Mouse (Mus musculus) embryonic facial prominence, embryonic 10.5 days (tissue): ENCODE data around the gene Synrg. TPM values are rescaled to one million over a fixed set of nuclear protein-coding genes. Genes with fewer than 3 reads are reported as not detected.

ENCODE experiments used
- DNase-seq: peaks from one replicate; pipeline ENCODE4 v3.0.0-alpha.2; 2017; ENCODE audit warnings: low spot score
- H3K27ac ChIP-seq: fragments of 300-500 bp; sonication (generic); replicated peaks from 2 replicates; pipeline ENCODE4 v1.5.1; 2016; ENCODE audit warnings: mild to moderate bottlenecking
- H3K27me3 ChIP-seq: fragments of 300-500 bp; sonication (generic); replicated peaks from 2 replicates; pipeline ENCODE4 v1.6.1; 2016; ENCODE audit warnings: low read depth, mild to moderate bottlenecking; ENCODE audit not compliant: poor library complexity, severe bottlenecking
- H3K36me3 ChIP-seq: fragments of 300-500 bp; sonication (generic); replicated peaks from 2 replicates; pipeline ENCODE4 v1.6.1; 2016; ENCODE audit warnings: mild to moderate bottlenecking, moderate library complexity
- H3K4me1 ChIP-seq: fragments of 300-500 bp; sonication (generic); 2 replicates; pipeline ENCODE4 v1.6.1; 2016
- H3K4me3 ChIP-seq: fragments of 300-500 bp; sonication (generic); 2 replicates; pipeline ENCODE4 v1.5.1; 2016; ENCODE audit warnings: mild to moderate bottlenecking, moderate library complexity
- H3K9me3 ChIP-seq: fragments of 300-500 bp; sonication (generic); 2 replicates; pipeline ENCODE4 v1.6.1; 2016; ENCODE audit warnings: mild to moderate bottlenecking
- WGBS: fragments of 180-500 bp; shearing (Covaris S2); methylation state at CpG from one replicate; pipeline ENCODE4 v1.1.7; 2016; 5-methylcytosine and 5-hydroxymethylcytosine counted together
- polyA plus RNA-seq: library from polyadenylated mRNA; unstranded; fragments of >200 nt; fragmentation: Nextera tagmentation; extraction: Ambion mirVana; gene quantifications from 2 replicates; pipeline ENCODE4 v1.2.1, GENCODE M21; 2016

Gene Synrg
- polyA plus RNA-seq, 1 experiment from 2014 or later: 7.8 TPM

DNA sequence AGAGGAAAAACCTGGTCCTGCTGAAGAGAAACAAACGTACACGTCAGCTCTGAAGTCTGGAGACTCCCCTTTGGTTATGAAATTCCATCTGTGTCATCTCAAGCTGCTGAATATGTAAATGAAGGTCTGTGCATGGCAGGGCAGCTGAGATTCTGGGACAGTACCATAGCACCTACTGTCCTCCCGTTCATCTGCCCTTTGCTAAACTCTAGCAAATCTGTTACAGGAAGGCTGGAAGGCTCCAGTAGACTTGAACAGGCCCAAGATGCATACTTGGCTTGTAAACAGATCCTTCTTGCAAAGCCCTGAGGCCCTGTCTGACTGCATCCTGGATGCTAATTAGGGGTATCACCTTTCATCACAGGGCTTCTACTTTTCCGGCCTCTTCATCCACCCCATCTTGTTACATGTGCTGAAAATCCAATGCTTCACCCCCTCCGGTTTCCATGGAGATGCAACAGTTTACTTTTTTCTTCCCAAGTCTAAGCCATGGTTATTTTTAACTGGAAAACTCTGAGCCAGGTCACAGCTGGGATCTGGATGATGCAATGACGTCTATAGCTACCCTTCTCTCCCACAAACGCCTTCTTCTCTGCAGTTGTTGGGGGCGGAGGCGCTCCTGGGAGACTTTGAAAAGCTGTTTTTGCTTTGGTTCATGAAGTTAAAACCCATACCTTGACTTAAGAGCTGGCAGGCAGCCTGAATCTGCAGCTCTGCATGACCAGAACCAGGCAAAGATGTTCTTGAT is 108.8 kb downstream of the Synrg start:
- peak overlapping the region; percentile 54 for H3K27ac ChIP-seq
- 46% methylated on average over 9 of the region's 9 CpGs for WGBS
- peak overlapping the region; percentile 26; the same call in 1 of the 2 replicates for H3K4me3 ChIP-seq
- H3K9me3 ChIP-seq: no peaks in the 10 kb centered on the region
- H3K36me3 ChIP-seq: peaks cover under 1% of the 10 kb centered on the region
- peaks cover 28% of the 10 kb centered on the region for H3K4me1 ChIP-seq
- peak; percentile 67 for DNase-seq
- H3K27me3 ChIP-seq: peaks cover 32% of the 10 kb centered on the region

DNA sequence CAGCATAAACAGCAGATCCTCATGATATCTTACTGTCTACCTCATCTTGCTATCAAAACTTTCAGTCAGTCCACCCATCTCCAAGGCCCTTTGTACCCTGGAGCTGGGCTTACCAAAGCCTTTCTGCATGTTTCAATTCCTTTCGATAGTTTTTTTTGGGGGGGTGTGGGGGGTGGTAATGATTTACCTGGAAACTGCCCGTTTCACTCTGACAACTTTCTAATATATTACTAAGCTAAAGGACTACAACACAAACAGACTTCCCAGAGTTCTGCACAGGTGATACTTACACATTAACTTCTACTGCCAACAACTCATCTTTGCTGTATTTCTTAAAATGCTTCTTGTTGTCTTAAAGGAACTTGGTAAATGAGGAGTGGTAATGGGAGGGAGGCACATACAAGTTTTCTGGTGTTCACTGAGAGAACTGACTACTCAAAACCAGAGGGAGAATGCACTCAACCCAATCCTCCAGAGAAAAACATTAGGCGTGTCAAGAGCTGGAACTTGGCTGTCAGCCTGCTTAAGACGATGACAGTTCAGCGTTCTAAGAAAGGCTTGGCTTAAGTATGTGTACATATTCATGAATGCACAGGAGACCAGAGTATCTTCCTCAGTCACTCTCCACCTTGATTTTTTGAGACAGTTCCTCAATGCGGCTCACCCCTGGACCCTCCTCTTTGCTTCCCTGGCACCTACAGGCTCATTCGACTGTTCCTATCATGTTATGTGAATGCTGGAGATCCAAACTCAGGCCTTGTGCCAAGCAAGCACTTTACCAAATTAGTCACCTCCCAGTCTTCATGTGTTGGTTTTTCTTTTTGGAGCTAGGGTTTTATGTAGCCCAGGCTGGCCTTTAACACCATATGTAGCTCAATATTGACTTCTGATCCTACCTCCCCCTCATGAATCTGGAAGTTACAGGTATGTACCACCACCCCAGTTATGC is 109.9 kb downstream of the Synrg start:
- Histone ChIP-seq H3K4me1 (peaks cover 18% of the 10 kb centered on the region), H3K27ac (peak overlapping the region; percentile 54), H3K36me3 (peaks cover 10% of the 10 kb centered on the region), H3K27me3 (peaks cover 22% of the 10 kb centered on the region), H3K9me3 (no peaks in the 10 kb centered on the region), H3K4me3 (no peak overlapping the region)
- 87% methylated on average over 7 of the region's 7 CpGs for WGBS
- DNase-seq: no peak

DNA sequence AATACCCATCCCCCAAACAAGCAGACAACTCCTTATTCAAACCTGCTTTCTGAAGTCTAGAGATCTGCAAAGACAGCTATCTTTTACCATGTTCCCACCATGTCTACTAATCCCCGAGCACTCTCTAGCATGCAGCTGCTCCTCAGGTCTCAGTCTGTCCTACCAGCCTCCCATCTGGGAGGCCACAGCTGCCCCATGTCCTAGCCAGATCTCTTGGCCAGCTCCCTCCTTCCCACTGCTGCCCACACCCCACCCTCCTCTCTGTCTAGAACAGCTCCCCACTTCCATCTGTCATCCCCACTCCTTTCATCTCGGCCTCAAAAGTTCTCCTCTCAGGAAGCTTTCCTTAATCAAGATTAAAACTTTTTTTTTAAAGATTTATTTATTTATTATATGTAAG is 112.8 kb downstream of the Synrg start:
- peaks cover 18% of the 10 kb centered on the region for H3K4me1 ChIP-seq
- H3K4me3 ChIP-seq: no peak overlapping the region
- 83% methylated on average over 2 of the region's 2 CpGs for WGBS
- peaks cover 40% of the 10 kb centered on the region for H3K36me3 ChIP-seq
- H3K27ac ChIP-seq: no peak overlapping the region
- no peaks in the 10 kb centered on the region for H3K9me3 ChIP-seq
- no peaks in the 10 kb centered on the region for H3K27me3 ChIP-seq
- DNase-seq: no peak

DNA sequence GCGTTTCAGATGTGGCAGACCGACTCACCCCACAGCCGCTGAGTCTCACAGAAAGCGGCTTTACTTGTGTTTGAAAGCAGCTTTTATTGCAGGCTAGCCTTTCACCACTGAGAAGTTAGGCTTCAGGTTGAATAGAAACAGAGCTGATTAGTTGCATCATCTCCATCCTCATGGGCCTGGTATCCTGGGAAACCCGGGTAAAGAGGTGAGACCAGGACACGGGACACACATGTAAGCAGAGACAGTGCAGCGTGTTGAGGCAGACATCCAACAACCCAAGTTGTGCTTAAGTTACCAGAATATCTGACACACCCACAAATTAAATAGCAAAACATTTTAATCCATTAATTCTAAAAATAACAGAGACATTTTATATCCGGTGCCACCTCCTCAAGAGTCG is 114.4 kb downstream of the Synrg start:
- no peak for DNase-seq
- H3K4me1 ChIP-seq: peaks cover 6% of the 10 kb centered on the region
- H3K9me3 ChIP-seq: no peaks in the 10 kb centered on the region
- no peak overlapping the region for H3K27ac ChIP-seq
- H3K27me3 ChIP-seq: no peaks in the 10 kb centered on the region
- H3K36me3 ChIP-seq: peaks cover 54% of the 10 kb centered on the region
- 91% methylated on average over 9 of the region's 9 CpGs for WGBS
- no peak overlapping the region for H3K4me3 ChIP-seq

DNA sequence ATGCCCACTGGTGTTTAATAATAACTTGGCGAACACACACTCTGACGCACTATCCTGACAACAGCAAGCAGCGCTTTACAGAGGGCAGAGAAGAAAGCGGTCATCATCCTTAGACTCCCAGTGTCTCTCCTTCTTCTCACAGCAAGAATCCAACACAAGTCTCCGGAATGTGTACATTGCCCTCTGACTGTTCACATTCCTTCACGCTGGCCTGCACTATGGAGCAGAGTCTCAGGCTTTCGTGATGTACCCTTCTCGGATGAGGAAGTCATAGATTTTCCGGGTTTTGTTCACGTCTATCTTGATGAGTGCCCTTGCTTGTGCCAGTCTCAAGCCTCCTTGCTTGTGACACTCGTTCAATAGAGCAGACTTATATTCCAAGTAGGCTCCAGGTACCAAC is 115.1 kb downstream of the Synrg start:
- Histone ChIP-seq H3K27ac (no peak overlapping the region), H3K27me3 (no peaks in the 10 kb centered on the region), H3K4me3 (no peak overlapping the region), H3K4me1 (no peaks in the 10 kb centered on the region), H3K36me3 (peaks cover 62% of the 10 kb centered on the region), H3K9me3 (no peaks in the 10 kb centered on the region)
- no peak for DNase-seq
- 94% methylated on average over 11 of the region's 11 CpGs for WGBS

DNA sequence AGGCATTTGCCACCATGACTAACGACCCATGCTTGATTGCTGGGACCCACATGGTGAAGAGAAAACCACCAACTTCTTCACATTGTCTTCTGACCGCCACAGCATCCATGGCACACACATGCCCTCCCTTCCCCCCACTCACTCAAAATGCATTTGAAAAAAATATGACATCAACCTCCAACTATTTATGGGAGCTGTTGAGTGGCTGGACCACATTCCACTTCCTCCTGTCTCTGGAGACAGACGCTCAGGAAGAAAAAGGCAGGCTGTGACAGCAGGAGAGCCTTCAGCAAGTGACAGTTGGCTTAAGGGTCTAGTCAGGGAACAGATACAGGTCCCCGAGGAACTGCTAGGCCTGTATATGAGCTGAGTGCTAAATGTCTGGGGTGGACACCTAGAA is 115.7 kb downstream of the Synrg start:
- WGBS: 79% methylated on average over 4 of the region's 4 CpGs
- DNase-seq: no peak
- no peak overlapping the region for H3K27ac ChIP-seq
- peaks cover 67% of the 10 kb centered on the region for H3K36me3 ChIP-seq
- H3K9me3 ChIP-seq: no peaks in the 10 kb centered on the region
- no peaks in the 10 kb centered on the region for H3K27me3 ChIP-seq
- H3K4me1 ChIP-seq: no peaks in the 10 kb centered on the region
- no peak overlapping the region for H3K4me3 ChIP-seq

DNA sequence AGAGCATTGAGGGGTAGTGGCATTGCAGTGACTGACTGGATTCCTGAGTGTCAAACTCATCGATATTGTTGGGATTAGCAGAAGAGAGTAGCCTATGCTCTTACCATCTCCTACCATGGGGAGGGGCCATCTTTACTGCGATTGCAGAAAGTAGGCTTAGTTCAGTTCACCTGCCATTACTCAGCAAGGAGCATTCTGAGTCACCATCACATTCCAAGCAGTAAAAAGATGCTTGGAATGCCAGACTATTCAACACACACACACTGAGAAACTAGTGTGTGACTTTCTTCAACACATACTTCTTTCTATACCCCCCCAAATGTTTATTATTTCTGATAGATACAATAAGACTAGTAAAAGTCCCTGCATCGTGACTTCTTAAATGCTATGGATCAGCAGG is 116.1 kb downstream of the Synrg start:
- H3K27ac ChIP-seq: no peak overlapping the region
- no peaks in the 10 kb centered on the region for H3K9me3 ChIP-seq
- no peak overlapping the region for H3K4me3 ChIP-seq
- peaks cover 69% of the 10 kb centered on the region for H3K36me3 ChIP-seq
- H3K4me1 ChIP-seq: no peaks in the 10 kb centered on the region
- 91% methylated on average over 3 of the region's 3 CpGs for WGBS
- H3K27me3 ChIP-seq: no peaks in the 10 kb centered on the region
- DNase-seq: no peak

DNA sequence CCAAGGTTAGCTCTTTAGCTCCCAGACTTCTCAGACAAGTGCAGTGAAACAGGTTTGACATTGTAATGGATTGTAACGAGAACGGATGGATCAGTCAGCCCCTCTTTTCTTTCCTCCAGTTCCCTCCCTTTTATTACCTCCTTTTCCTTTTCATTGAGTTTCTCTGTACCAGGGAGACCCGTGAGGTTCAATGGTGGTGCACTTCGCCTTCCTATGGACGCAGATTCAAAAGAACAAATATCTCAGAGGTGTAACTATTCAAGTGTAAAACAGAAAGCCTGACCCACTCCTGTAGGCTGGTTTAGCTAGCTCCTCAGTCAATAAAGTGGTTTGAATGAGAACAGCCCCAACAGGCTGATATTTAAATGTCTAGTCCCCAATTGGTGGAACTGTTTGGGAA is 117.7 kb downstream of the Synrg start:
- WGBS: 96% methylated on average over 5 of the region's 5 CpGs
- Histone ChIP-seq H3K4me1 (no peaks in the 10 kb centered on the region), H3K27ac (no peak overlapping the region), H3K36me3 (peaks cover 85% of the 10 kb centered on the region), H3K27me3 (no peaks in the 10 kb centered on the region), H3K4me3 (no peak overlapping the region), H3K9me3 (no peaks in the 10 kb centered on the region)
- no peak for DNase-seq

DNA sequence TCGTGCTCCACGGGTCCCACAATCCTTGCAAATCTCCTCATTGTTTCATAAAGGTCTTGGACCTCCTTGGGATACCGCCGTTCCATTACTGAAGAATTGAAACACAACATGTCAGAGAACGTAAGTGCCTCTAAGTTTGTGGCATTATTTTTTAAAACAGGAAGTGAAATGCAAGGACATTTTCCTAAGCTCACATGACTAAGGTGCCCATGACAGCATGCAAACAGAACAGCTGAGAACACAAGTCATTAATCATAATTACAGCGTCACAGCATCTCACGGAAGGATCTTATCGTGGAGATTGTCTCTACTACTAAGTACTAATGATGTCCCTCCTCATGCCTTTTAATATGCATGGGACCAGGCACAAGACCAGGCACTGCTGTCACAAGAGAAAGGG is 126.3 kb downstream of the Synrg start:
- WGBS: 93% methylated on average over 8 of the region's 8 CpGs
- no peaks in the 10 kb centered on the region for H3K4me1 ChIP-seq
- H3K27me3 ChIP-seq: no peaks in the 10 kb centered on the region
- peaks cover 96% of the 10 kb centered on the region for H3K36me3 ChIP-seq
- DNase-seq: no peak
- H3K27ac ChIP-seq: no peak overlapping the region
- no peaks in the 10 kb centered on the region for H3K9me3 ChIP-seq
- H3K4me3 ChIP-seq: no peak overlapping the region

Other genes with a start within 250 kb of the Synrg start
- not detected in 2 replicates for gene Wfdc21, start 217.5 kb upstream of the Synrg start, polyA plus RNA-seq
- 26.2 and 27.0 TPM in 2 replicates for gene Heatr6, start 210.7 kb upstream of the Synrg start, polyA plus RNA-seq
- 0.07 and 0.18 TPM in 2 replicates for gene Hnf1b, start 114.4 kb upstream of the Synrg start, polyA plus RNA-seq
- gene Ddx52, start 22.4 kb upstream of the Synrg start, polyA plus RNA-seq: 45.0 and 46.2 TPM in 2 replicates
- 7.3 and 9.4 TPM in 2 replicates for gene Dusp14, start 104.8 kb downstream of the Synrg start, polyA plus RNA-seq
- 41.3 TPM in 2 replicates for gene Tada2a, start 165.2 kb downstream of the Synrg start, polyA plus RNA-seq
- 21.7 and 26.2 TPM in 2 replicates for gene Acaca, start 165.2 kb downstream of the Synrg start, polyA plus RNA-seq
- not detected in 2 replicates for gene Gm11437, start 203.0 kb downstream of the Synrg start, polyA plus RNA-seq